Mouse (Mus musculus): Measurements from ENCODE around the gene N4bp2. TPM values are rescaled to one million over a fixed set of nuclear protein-coding genes. Genes with fewer than 3 reads are reported as not detected.

N4bp2 gene
- polyA plus RNA-seq, 1 experiment from 2014 or later: 34.5 TPM

DNA sequence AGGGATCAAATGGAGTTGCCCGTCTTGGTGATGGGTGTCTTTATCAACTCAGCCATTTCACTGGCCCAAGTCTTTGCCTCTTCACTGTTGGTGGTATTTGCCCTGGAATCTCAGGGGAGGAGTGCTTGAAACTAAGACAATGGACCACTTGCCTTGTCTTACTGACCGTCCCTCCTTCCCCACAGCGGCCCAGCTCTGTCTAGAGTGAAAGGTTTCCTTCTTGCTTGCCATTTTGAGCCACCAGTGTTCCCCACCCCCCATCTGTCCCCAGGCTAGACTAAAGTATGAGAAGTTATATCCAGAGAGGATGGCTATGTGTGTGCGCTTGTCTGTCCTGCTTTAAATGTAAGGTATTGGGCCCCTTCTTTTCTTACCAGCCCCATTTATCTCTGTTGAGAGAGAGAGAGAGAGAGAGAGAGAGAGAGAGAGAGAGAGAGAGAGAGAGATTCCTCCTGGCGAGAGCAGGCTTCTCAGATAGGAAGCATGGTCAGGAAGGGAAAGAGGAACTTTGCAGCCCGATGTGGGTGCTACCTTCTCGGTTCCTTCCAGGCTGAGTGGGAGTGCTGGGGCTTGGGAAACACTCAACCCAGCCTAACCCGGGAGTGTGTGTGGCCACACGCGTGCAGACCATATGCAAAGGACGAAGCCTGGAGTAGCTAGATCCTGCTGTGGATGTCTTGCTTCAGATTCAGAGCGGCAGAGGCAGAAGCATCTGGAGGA is 97.1 kb downstream of the N4bp2 start:
- Histone ChIP-seq H3K4me3 (no peak overlapping the region), H3K36me3 (no peaks in the 10 kb centered on the region), H3K27me3 (no peaks in the 10 kb centered on the region), H3K9ac (replicated peaks) (no peak overlapping the region), H3K27ac (replicated peaks) (no peak overlapping the region), H3K4me2 (replicated peaks) (no peak overlapping the region), H3K9me3 (no peaks in the 10 kb centered on the region), H3K4me1 (no peaks in the 10 kb centered on the region)
- 77% methylated on average over 12 of the region's 12 CpGs for WGBS
- ATAC-seq (ENCODE audit: low FRiP score, low read depth): no peak

DNA sequence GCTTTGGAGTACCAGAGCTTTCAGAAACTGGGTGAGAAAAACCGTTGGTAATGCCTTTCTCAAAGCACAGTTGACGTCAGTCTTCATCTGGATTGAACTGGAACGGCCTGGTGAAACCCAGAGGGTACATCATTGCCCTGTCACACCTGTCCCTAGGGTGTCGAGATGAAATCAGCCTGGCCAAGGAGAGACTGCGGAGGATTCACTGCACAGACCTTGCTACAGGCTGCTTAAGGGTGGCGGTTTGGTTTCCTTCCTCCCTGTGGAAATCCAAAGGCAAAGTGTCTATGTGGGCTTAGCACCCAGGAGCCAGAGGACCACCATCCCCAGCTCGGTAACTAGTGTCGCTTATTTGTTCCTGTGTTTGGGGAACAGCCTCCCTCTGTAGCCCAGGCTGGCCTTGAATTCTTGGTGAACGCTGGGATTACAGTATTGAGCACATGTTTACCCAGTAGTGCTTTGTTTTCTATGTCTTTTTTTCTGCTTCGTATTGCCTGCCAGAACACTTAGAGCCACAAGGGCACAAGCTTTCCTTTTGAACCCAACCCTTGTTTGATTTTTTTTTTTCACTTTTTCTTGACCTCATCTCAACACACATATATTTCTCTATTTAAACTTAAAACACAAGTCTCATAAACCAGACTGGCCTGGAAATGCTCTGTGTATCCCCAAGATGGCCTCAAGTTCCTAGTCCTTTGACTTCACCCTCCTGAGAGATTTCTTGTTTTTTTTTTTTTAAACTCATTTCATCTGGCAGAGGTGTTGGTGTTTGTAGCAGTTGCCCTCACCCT is 98.0 kb downstream of the N4bp2 start, which contains the start of gene Rhoh:
Rhoh (plus strand) TSS at position 60 of the 791 bp plus-strand sequence.
- Histone ChIP-seq H3K27me3 (no peaks in the 10 kb centered on the region), H3K9me3 (no peaks in the 10 kb centered on the region), H3K4me2 (replicated peaks) (no peak within 1 kb of the TSS), H3K4me1 (no peaks in the 10 kb centered on the region), H3K27ac (replicated peaks) (no peak within 1 kb of the TSS), H3K9ac (replicated peaks) (no peak within 1 kb of the TSS), H3K36me3 (no peaks in the 10 kb centered on the region), H3K4me3 (no peak within 1 kb of the TSS)
- 85% methylated on average over 10 of the region's 10 CpGs for WGBS
- no peak for ATAC-seq (ENCODE audit: low FRiP score, low read depth)

DNA sequence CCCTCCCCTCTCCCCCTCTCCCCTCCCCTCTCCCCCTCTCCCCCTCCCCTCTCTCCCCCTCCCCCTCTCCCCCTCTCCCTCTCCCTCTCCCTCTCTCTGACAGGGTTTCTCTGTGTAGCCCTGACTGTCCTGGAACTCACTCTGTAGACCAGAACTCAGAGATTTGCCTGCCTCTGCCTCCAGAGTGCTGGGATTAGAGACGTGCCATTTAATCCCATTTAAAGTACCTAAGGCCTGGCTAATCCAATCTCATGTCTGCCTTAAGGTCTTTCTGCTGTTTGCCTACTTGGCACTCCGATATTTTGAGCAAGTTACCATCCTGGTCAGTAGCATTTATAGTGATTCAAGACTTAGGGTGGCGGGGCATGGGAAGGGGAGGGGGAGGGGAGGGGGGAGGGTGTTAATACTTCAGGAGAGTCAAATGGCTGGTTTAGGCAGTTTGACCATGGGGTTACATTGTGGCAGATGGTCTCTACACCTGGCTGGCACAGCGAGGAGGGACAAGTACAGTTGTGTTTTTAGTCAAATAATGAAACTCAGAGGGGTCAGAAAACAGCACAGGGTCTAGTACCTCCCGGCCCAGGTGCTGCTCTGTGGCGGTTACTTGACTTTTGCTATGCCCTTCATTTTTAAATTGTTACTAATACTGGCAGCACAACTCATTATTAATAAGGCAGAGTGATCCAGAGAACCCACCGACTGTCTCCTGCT is 99.1 kb downstream of the N4bp2 start:
- no peak overlapping the region for H3K4me2 ChIP-seq (replicated peaks)
- H3K27ac ChIP-seq (replicated peaks): no peak overlapping the region
- no peaks in the 10 kb centered on the region for H3K4me1 ChIP-seq
- H3K36me3 ChIP-seq: no peaks in the 10 kb centered on the region
- no peaks in the 10 kb centered on the region for H3K9me3 ChIP-seq
- no peak overlapping the region for H3K9ac ChIP-seq (replicated peaks)
- H3K4me3 ChIP-seq: no peak overlapping the region
- no peaks in the 10 kb centered on the region for H3K27me3 ChIP-seq
- WGBS: 94% methylated on average over 7 of the region's 7 CpGs
- no peak for ATAC-seq (ENCODE audit: low FRiP score, low read depth)

DNA sequence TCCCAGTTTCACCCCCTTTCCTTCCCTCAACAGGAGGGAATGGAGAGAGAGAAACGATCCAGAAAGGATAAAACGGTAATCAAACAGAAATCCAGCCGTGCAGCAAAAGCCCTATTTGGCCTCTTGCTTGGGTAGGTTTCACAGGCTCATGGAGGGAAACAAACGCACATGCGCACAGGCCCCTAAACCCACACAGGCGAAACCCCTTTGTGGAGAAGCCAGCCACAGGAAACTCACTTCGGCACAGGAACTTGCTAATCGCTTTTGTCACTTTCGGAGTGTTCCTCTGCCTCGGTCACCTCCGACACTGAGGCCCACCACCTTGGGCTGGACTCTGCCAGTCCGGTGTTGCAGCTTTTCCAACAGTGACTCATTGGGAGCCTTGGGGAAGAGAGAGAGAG is 100.0 kb downstream of the N4bp2 start:
- Histone ChIP-seq H3K9me3 (no peaks in the 10 kb centered on the region), H3K9ac (replicated peaks) (no peak overlapping the region), H3K4me2 (replicated peaks) (no peak overlapping the region), H3K4me1 (no peaks in the 10 kb centered on the region), H3K4me3 (no peak overlapping the region), H3K27me3 (no peaks in the 10 kb centered on the region), H3K27ac (replicated peaks) (no peak overlapping the region), H3K36me3 (no peaks in the 10 kb centered on the region)
- 86% methylated on average over 12 of the region's 12 CpGs for WGBS
- no peak for ATAC-seq (ENCODE audit: low FRiP score, low read depth)

DNA sequence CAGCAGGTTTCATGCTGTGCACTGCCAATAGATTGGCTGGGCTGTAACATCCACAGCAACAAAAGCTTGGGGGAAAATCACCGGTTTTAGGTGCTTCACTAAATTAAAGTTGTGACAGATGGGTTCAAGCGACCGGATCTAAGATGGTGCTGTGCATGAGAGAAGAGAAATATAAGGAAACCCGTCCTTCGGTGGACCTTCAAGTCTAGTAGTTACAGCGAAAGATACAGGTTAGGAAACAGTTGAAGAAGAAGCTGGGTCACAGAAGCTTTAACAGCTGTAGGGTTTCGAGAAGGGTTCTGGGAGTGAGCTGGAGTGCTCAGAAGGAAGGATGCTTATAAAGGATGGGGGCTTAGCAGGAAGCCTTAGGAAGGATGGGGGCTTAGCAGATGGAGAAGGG is 101.2 kb downstream of the N4bp2 start:
- Histone ChIP-seq H3K4me1 (no peaks in the 10 kb centered on the region), H3K4me2 (replicated peaks) (no peak overlapping the region), H3K27ac (replicated peaks) (no peak overlapping the region), H3K9me3 (no peaks in the 10 kb centered on the region), H3K9ac (replicated peaks) (no peak overlapping the region), H3K36me3 (no peaks in the 10 kb centered on the region), H3K4me3 (no peak overlapping the region), H3K27me3 (no peaks in the 10 kb centered on the region)
- WGBS: 94% methylated on average over 7 of the region's 7 CpGs
- ATAC-seq (ENCODE audit: low FRiP score, low read depth): no peak

DNA sequence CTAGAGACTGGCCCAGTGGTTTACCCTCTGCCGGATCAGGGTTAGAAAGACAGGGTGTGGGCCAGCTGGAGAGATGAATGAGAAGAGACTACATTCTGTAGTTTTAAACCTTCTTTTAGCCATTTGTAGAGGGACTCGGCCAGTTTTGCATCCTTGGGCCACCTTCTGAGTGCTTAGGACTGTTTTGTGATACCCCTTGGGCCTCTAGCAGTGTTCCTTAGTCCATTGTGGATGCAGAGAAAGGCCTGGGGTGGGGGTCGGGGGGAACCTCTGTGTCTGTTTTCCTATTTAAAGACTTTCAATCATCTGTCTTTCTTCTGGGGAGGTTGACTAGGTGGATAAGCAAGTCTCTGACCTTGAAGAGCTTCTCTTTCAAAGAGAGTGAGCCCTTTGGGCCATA is 101.6 kb downstream of the N4bp2 start:
- Histone ChIP-seq H3K9ac (replicated peaks) (no peak overlapping the region), H3K27me3 (no peaks in the 10 kb centered on the region), H3K36me3 (no peaks in the 10 kb centered on the region), H3K27ac (replicated peaks) (no peak overlapping the region), H3K4me2 (replicated peaks) (no peak overlapping the region), H3K4me3 (no peak overlapping the region), H3K4me1 (no peaks in the 10 kb centered on the region), H3K9me3 (no peaks in the 10 kb centered on the region)
- WGBS: 77% methylated on average over 3 of the region's 3 CpGs
- no peak for ATAC-seq (ENCODE audit: low FRiP score, low read depth)

DNA sequence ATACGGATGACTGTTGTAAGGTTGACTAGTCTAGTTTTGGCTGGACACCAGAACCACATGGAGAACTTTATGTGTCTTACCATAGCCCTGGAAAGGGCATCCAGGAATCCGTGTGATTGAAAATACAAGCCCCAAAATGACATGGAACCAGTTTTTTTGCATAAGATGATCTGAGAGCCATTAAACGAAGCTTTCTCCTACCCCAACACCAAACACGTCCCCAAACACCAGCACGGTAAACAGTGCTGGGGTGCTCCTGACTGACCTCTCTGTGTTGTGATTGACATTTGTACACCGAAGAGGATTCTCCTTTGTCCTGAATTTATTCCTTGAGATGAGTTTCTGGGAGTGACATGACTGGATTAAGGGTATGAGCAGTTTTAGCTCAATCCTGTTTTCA is 103.3 kb downstream of the N4bp2 start:
- no peaks in the 10 kb centered on the region for H3K4me1 ChIP-seq
- H3K9me3 ChIP-seq: no peaks in the 10 kb centered on the region
- H3K36me3 ChIP-seq: no peaks in the 10 kb centered on the region
- H3K27me3 ChIP-seq: no peaks in the 10 kb centered on the region
- H3K4me3 ChIP-seq: no peak overlapping the region
- no peak overlapping the region for H3K4me2 ChIP-seq (replicated peaks)
- ATAC-seq (ENCODE audit: low FRiP score, low read depth): no peak
- no peak overlapping the region for H3K9ac ChIP-seq (replicated peaks)
- H3K27ac ChIP-seq (replicated peaks): no peak overlapping the region
- 86% methylated on average over 6 of the region's 6 CpGs for WGBS

DNA sequence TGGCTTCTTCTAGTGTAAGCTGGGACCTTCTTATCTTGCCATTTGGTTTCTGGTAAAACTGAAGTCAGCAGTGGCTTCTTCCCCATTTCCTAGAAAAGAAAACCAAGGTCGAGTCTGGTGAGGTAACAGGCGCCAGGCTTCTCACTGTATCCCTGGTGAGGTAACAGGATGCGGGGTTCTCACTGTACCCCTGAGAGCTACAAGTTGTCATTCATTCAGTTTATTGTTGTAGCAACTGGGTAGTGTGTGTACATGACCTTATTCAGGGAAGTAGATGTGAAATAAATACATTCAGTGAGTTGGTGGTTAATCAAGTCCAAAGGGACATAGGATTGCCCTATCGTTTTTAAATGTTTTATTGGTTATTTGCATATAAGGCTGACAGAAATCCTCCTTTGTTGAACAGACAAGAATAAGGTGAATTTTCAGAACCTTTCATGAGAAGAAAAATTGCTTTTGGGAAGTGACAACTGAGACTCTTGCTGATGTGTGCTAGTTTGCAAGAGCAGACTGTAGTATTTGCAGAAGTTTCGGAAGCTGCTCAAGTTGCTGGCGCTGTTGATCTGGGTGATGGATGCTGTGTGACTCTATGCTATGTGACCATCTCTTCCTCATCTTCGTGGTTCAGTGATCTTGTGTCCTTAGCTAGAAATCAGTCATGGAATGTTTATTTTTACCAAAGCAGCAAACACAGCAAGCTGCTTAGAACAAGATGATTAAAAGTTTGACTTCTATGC is 104.2 kb downstream of the N4bp2 start:
- H3K27ac ChIP-seq (replicated peaks): no peak overlapping the region
- 88% methylated on average over 7 of the region's 7 CpGs for WGBS
- H3K27me3 ChIP-seq: no peaks in the 10 kb centered on the region
- no peaks in the 10 kb centered on the region for H3K36me3 ChIP-seq
- H3K4me3 ChIP-seq: no peak overlapping the region
- ATAC-seq (ENCODE audit: low FRiP score, low read depth): no peak
- no peaks in the 10 kb centered on the region for H3K4me1 ChIP-seq
- H3K4me2 ChIP-seq (replicated peaks): no peak overlapping the region
- H3K9ac ChIP-seq (replicated peaks): no peak overlapping the region
- no peaks in the 10 kb centered on the region for H3K9me3 ChIP-seq

DNA sequence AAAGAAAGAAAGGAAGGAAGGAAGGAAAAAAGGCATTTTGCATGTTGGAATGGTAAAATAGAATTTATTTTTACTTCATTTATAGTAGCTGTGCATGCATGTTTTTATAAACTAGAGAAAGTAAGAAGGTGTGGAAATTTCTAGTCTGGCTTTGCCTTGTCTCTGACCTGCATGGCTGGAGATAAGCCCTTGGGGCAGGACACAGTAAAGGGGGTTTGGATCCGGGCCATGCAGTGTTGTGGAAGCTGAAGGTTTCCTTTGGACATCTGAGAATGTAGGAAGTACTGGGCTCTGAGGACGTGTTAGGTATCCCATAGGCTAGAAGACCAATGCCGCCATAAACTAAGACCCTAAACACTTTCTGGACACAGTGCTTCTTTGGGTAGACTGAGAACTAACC is 105.1 kb downstream of the N4bp2 start:
- Histone ChIP-seq H3K4me3 (no peak overlapping the region), H3K9ac (replicated peaks) (no peak overlapping the region), H3K27me3 (no peaks in the 10 kb centered on the region), H3K36me3 (no peaks in the 10 kb centered on the region), H3K4me1 (no peaks in the 10 kb centered on the region), H3K9me3 (no peaks in the 10 kb centered on the region), H3K4me2 (replicated peaks) (no peak overlapping the region), H3K27ac (replicated peaks) (no peak overlapping the region)
- WGBS: 76% methylated on average over 3 of the region's 3 CpGs
- ATAC-seq (ENCODE audit: low FRiP score, low read depth): no peak

DNA sequence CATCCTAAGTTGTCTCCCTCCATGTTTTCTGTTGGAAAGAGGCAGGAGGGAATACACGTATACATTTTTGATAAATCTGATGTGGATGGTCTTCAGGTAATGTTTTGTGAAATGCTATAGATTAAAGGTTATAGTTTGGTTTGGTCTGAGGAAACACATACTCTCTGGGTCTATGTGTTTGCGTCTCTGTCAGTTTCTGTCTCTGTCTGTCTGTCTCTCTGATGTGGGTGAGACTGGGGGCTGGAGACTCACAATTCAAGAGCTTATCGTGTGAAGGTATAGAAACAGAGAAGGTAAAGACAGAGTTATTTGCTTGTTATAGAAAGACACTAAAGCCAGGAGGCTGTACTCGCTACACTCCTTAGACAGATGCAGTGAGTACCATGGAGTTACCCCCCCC is 106.3 kb downstream of the N4bp2 start:
- WGBS: 88% methylated on average over 4 of the region's 4 CpGs
- H3K4me3 ChIP-seq: no peak overlapping the region

DNA sequence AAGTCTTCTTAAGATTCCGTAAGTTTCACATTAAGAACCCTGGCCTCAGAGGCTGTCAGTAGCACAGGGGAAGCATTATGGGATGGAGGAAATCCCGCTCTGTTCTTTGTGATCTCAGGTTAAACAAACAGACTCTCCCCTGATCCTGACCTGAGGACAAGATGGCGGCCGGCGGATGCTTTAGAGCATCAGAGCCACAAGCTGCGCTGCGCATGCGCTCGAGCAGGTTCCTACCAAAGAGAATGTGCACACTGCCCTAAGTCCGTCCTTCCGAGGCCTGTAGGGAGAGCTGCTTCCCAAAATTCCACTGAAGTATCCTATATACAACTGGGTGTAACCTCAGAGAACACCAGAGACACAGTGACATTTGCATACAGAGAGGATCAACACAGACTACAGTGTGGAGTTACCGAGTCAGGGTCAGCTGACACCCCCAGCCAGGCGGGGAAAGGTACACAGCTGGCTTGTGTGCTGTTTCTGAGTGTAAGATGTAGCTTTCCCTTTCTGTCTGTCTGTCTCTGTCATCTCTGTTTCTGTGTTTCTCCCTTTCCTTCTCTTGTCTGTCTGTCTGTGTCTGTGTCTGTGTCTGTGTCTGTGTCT is 108.1 kb downstream of the N4bp2 start:
- Histone ChIP-seq H3K4me2 (replicated peaks) (no peak overlapping the region), H3K27me3 (no peaks in the 10 kb centered on the region), H3K36me3 (no peaks in the 10 kb centered on the region), H3K4me3 (no peak overlapping the region), H3K9me3 (no peaks in the 10 kb centered on the region), H3K9ac (replicated peaks) (no peak overlapping the region), H3K27ac (replicated peaks) (no peak overlapping the region), H3K4me1 (no peaks in the 10 kb centered on the region)
- 89% methylated on average over 13 of the region's 13 CpGs for WGBS
- no peak for ATAC-seq (ENCODE audit: low FRiP score, low read depth)

More for the DNA sequence above, 106.3 kb downstream of the N4bp2 start:
- H3K4me2 ChIP-seq (replicated peaks): no peak overlapping the region
- no peaks in the 10 kb centered on the region for H3K4me1 ChIP-seq
- H3K9ac ChIP-seq (replicated peaks): no peak overlapping the region
- H3K36me3 ChIP-seq: no peaks in the 10 kb centered on the region
- no peak overlapping the region for H3K27ac ChIP-seq (replicated peaks)
- H3K9me3 ChIP-seq: no peaks in the 10 kb centered on the region
- no peaks in the 10 kb centered on the region for H3K27me3 ChIP-seq
- ATAC-seq (ENCODE audit: low FRiP score, low read depth): no peak

Measured in midbrain, embryonic 12.5 days (tissue).